Mouse (Mus musculus) stomach, embryonic 14.5 days (tissue): ENCODE measurements around the gene Prdx2. TPM values are rescaled to one million over a fixed set of nuclear protein-coding genes. Genes with fewer than 3 reads are reported as not detected.

Experiments used
- ATAC-seq: fragments of 200-750 bp; cut with Nextera tagmentation; 2 replicates; pipeline ENCODE4 v1.8.0; 2017; ENCODE audit warnings: low read depth, moderate TSS enrichment; ENCODE audit not compliant: insufficient number of reproducible peaks, insufficient read depth, low FRiP score
- H3K27ac ChIP-seq: fragments of 300-500 bp; sonication (generic); 2 replicates; pipeline ENCODE4 v1.5.1; 2014; ENCODE audit warnings: mild to moderate bottlenecking, low read length, moderate library complexity, mixed read lengths
- H3K27me3 ChIP-seq: fragments of 300-500 bp; sonication (generic); 2 replicates; pipeline ENCODE4 v1.6.1; 2014; ENCODE audit warnings: low read length, control low read depth, mixed read lengths; ENCODE audit not compliant: control insufficient read depth, insufficient read depth
- H3K36me3 ChIP-seq: fragments of 300-500 bp; sonication (generic); 2 replicates; pipeline ENCODE4 v1.6.1; 2014; ENCODE audit warnings: mild to moderate bottlenecking, control low read depth, low read length, moderate library complexity, mixed read lengths; ENCODE audit not compliant: control insufficient read depth, insufficient read depth
- H3K4me1 ChIP-seq: fragments of 300-500 bp; sonication (generic); 2 replicates; pipeline ENCODE4 v1.6.1; 2014; ENCODE audit warnings: low read length, control low read depth, mixed read lengths; ENCODE audit not compliant: control insufficient read depth, insufficient read depth
- H3K4me2 ChIP-seq: fragments of 300-500 bp; sonication (generic); replicated peaks from 2 replicates; pipeline ENCODE4 v1.6.1; 2014; ENCODE audit warnings: low read depth, low read length, control low read depth
- H3K4me3 ChIP-seq: fragments of 300-500 bp; sonication (generic); 2 replicates; pipeline ENCODE4 v1.5.1; 2014; ENCODE audit warnings: low read depth, low read length, control low read depth
- H3K9ac ChIP-seq: fragments of 300-500 bp; sonication (generic); replicated peaks from 2 replicates; pipeline ENCODE4 v1.6.1; 2014; ENCODE audit warnings: low read depth, mild to moderate bottlenecking, control low read depth, low read length, moderate library complexity, mixed read lengths
- H3K9me3 ChIP-seq: fragments of 300-500 bp; sonication (generic); 2 replicates; pipeline ENCODE4 v1.6.1; 2016; ENCODE audit warnings: low read depth, low read length, control low read depth; ENCODE audit not compliant: control insufficient read depth
- WGBS: fragments of 180-500 bp; shearing (Covaris S2); extraction: QIAGEN DNeasy Blood & Tissue Kit; methylation state at CpG from one replicate; pipeline ENCODE4 v1.1.7; 2014; 5-methylcytosine and 5-hydroxymethylcytosine counted together
- polyA plus RNA-seq: library from polyadenylated mRNA; unstranded; fragments of >200 nt; fragmentation: Nextera tagmentation; extraction: Ambion mirVana; gene quantifications from 2 replicates; pipeline ENCODE4 v1.2.1, GENCODE M21; 2014

Gene Prdx2
- polyA plus RNA-seq, 1 experiment from 2014 or later, result 888 TPM

- H3K9me3 ChIP-seq, result no peaks in the 10 kb centered on the region
- WGBS, result 60% methylated on average over 4 of the region's 4 CpGs
- no peak overlapping the region for H3K9ac ChIP-seq
- no peak overlapping the region for H3K27ac ChIP-seq
- peaks cover 30% of the 10 kb centered on the region for H3K4me1 ChIP-seq
- no peak overlapping the region for H3K4me3 ChIP-seq
- no peaks in the 10 kb centered on the region for H3K27me3 ChIP-seq
- peaks cover 30% of the 10 kb centered on the region for H3K36me3 ChIP-seq
- no peak for ATAC-seq
- H3K4me2 ChIP-seq, result no peak overlapping the region
These were observed 4.6 kb downstream of the Prdx2 start for GRCm38 (mm10) chr8:84973803-84974542.

GRCm38 (mm10) chr8:84974543-84975142 is 5.3 kb downstream of the Prdx2 start:
- Histone ChIP-seq H3K4me2 (no peak overlapping the region), H3K36me3 (peaks cover 30% of the 10 kb centered on the region), H3K9ac (no peak overlapping the region), H3K27ac (no peak overlapping the region), H3K27me3 (no peaks in the 10 kb centered on the region), H3K9me3 (no peaks in the 10 kb centered on the region), H3K4me1 (peaks cover 37% of the 10 kb centered on the region), H3K4me3 (no peak overlapping the region)
- ATAC-seq, result no peak
- 74% methylated on average over 8 of the region's 8 CpGs for WGBS

DNA sequence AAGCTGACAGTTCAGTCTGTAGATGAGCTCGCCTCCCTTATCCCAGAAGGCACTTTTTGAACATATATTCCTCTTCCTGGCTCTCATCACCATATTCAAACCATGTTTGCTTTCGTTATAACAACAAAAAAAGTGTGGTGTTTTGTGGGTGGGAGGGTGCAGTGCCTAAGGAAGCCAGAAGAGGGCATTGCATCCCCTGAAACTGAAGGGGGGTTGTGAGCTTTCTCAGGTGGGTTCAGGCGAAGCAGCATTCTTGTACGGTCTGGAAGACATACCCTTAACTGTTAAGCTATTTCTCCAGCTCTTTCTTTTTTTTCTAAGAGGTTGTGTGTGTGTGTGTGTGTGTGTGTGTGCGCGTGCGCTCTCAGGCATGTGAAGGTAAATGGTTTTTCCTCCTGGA is 6.0 kb downstream of the Prdx2 start:
- Histone ChIP-seq H3K36me3 (peaks cover 30% of the 10 kb centered on the region), H3K27ac (no peak overlapping the region), H3K9ac (no peak overlapping the region), H3K27me3 (no peaks in the 10 kb centered on the region), H3K4me2 (peak overlapping the region; percentile 99; the same call in 1 of the 2 replicates), H3K9me3 (no peaks in the 10 kb centered on the region), H3K4me1 (peaks cover 43% of the 10 kb centered on the region), H3K4me3 (no peak overlapping the region)
- no peak for ATAC-seq
- WGBS, result 33% methylated on average over 7 of the region's 7 CpGs

- H3K9ac ChIP-seq, result peak overlapping the region; percentile 63
- peak overlapping the region; percentile 56 for H3K4me3 ChIP-seq
- H3K4me2 ChIP-seq, result peak overlapping the region; percentile 99
- H3K27me3 ChIP-seq, result no peaks in the 10 kb centered on the region
- under 1% methylated on average over 61 of the region's 61 CpGs for WGBS
- ATAC-seq, result peak; percentile 77
- peaks cover 26% of the 10 kb centered on the region for H3K36me3 ChIP-seq
- peak overlapping the region; percentile 83 for H3K27ac ChIP-seq
- H3K9me3 ChIP-seq, result no peaks in the 10 kb centered on the region
- peaks cover 43% of the 10 kb centered on the region for H3K4me1 ChIP-seq
These were observed 6.8 kb downstream of the Prdx2 start for GRCm38 (mm10) chr8:84976031-84976762.

- ATAC-seq, result no peak
- H3K4me1 ChIP-seq, result peaks cover 50% of the 10 kb centered on the region
These were observed 7.5 kb downstream of the Prdx2 start for GRCm38 (mm10) chr8:84976763-84977434.

DNA sequence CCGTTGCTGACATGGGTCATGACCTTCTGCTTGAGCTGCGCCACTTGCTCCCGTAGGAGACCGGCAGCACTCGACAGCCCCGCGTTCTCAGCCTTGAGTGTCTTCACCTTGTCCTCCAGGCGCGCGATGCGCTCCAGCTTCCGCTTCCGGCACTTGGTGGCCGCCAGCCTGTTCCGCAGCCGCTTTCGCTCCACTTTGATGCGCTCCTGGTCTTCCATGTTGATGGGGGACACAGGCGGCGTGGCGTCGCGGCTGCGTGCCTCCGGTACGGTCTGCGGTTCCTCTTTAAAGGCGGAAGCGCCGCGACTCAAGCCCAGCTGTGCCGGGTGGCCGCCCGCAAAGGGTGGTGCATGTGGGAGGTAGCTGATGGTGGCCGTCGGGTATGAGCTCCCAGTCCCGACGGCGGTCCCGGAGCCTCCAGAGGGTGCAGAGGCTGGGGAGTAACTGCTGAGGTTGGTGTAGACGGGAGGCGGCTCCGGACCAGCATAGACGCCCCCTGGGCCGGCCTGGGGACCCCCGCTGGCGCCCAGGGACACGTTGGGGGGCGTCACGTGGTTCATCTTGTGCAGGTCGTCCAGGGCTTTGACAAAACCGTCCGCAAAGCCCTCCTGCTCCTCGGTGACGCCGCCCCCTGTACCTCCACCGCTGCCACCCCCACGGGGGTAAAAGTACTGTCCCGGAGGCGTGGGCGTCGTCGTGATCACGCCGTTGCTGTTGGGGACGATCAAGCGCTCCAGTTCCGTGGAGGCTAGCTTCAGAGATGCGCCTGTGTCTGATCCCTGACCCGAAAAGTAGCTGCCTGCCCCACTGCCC is 8.3 kb downstream of the Prdx2 start:
- H3K27me3 ChIP-seq, result no peaks in the 10 kb centered on the region
- peak overlapping the region; percentile 99 for H3K4me2 ChIP-seq
- peak overlapping the region; percentile 74 for H3K27ac ChIP-seq
- peaks cover 53% of the 10 kb centered on the region for H3K4me1 ChIP-seq
- no peak for ATAC-seq
- WGBS, result 1% methylated on average over 70 of the region's 70 CpGs
- no peaks in the 10 kb centered on the region for H3K9me3 ChIP-seq
- H3K36me3 ChIP-seq, result peaks cover 12% of the 10 kb centered on the region
- H3K4me3 ChIP-seq, result peak overlapping the region; percentile 56
- peak overlapping the region; percentile 63 for H3K9ac ChIP-seq

More at GRCm38 (mm10) chr8:84976763-84977434, 7.5 kb downstream of the Prdx2 start:
- H3K9ac ChIP-seq, result peak overlapping the region; percentile 63; the same call in 1 of the 2 replicates
- WGBS, result 2% methylated on average over 25 of the region's 25 CpGs
- peaks cover 19% of the 10 kb centered on the region for H3K36me3 ChIP-seq
- no peaks in the 10 kb centered on the region for H3K9me3 ChIP-seq
- H3K4me3 ChIP-seq, result peak overlapping the region; percentile 56
- H3K4me2 ChIP-seq, result peak overlapping the region; percentile 99
- H3K27me3 ChIP-seq, result no peaks in the 10 kb centered on the region
- H3K27ac ChIP-seq, result peak overlapping the region; percentile 83; the same call in 1 of the 2 replicates

DNA sequence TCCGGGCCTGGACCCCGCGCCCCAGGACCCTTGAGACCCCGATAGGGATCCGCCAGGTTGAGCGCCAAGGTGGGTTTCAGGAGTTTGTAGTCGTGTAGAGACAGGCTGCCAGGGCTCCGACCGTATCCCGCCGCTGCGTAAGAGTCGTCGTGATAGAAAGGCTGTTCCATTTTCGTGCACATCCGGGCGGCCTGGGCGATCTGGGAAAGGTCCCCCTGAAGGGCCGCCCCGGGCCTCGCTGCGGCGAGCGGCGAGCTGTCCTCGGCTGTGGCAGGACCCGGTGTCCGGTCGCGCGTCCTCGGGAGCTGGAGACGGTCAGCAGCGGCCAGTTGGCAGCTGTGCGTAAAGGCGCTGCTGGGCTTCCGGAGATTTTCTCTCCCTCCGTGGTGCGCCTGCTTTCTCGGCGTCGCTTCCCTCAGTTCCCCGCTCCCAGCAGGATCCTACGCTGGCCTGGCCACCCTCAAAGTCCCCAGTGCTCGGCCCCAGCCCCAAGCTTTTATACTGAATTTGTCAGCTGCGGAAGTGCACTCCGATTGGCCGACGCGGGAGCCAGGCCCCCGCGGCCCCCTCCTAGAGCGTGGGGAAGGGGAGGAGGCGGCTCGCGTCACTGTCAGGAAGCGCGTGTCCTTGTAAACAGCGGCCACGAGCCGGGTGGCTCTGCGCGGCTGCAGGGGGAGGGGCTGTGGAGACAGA is 9.0 kb downstream of the Prdx2 start, which contains the start of gene Junb:
Junb (minus strand) TSS at position 471 of the 693 bp plus-strand sequence.
- under 1% methylated on average over 60 of the region's 63 CpGs for WGBS
- Histone ChIP-seq H3K4me2 (peak within 1 kb of the TSS; percentile 99), H3K9ac (peak within 1 kb of the TSS; percentile 63), H3K4me3 (peak within 1 kb of the TSS; percentile 56), H3K36me3 (peaks cover 5% of the 10 kb centered on the region; the same call in 1 of the 2 replicates), H3K9me3 (no peaks in the 10 kb centered on the region), H3K4me1 (peaks cover 54% of the 10 kb centered on the region), H3K27ac (peak within 1 kb of the TSS; percentile 89), H3K27me3 (no peaks in the 10 kb centered on the region)
- peak; percentile 66 for ATAC-seq
